Mouse (Mus musculus) thymus, postnatal 4 days (tissue): ENCODE data around the gene Clock.

Source experiments
- DNase-seq: peaks from one replicate; pipeline ENCODE4 v3.0.0; 2021

Gene Clock

DNA sequence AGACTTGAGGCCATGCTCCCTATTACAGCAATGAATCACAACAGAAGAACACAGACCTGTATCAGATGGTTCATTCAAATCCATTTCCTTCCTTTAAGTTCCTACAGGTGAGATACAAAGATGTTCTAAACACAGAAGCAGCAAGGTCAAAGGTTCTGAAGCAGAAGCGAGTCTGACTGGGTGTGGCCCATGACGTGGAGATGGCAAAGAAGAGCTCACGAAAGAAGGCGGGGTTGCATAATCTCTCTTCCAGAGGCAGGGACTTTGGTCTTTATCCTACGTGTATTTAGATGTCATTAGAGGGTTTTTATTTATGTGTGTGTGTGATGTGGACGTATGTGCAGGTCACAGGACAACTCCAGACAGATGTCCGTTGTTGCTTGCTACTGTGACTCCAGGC, 126.9 kb downstream of the Clock start:
- no peak for DNase-seq

- DNase-seq = no peak
Measured at GRCm38 (mm10) chr5:76176841-76177240, 127.8 kb downstream of the Clock start.

- no peak for DNase-seq
Measured at GRCm38 (mm10) chr5:76176411-76176810, 128.2 kb downstream of the Clock start.

DNA sequence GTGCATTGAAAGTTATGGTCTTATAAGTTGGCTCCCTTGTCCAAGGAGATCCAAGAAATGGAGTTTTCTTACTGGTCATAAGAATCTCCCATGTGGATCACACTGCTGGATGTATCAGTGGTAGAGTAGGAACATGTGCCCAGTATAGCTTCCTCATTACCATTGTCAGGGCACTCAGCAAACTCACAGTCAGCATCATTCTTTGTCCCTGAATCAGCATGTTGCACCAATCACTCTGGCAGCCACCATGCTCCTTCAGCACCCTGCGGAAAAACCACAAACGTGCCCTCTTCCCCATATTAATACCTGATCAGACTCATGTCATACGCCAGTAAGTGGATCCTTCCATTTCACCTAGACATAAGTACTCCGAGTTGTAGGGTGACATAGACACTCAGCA, 129.5 kb downstream of the Clock start:
- no peak for DNase-seq

- DNase-seq = no peak
Measured at GRCm38 (mm10) chr5:76171039-76171438, 133.6 kb downstream of the Clock start.

GRCm38 (mm10) chr5:76170522-76170921, 134.1 kb downstream of the Clock start:
- no peak for DNase-seq

DNA sequence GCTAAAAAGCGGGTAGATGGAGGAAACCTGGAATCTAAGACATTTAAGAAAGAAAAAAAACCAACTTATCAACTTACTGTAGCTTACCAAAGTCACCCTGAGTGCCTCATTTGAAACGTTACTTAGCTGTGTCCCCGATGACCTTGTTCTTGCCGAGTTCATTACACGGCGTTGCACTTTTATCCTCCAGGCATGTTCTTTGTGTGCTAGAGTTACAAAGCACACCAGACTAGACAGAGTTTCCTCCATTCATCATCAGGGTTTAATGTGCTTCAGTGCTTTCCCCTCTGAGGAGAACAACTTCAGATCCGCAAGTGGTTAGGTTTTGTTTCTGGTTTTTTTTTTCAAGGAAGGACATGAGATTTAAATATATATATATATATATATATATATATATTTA, 139.8 kb downstream of the Clock start:
- DNase-seq = no peak

DNA sequence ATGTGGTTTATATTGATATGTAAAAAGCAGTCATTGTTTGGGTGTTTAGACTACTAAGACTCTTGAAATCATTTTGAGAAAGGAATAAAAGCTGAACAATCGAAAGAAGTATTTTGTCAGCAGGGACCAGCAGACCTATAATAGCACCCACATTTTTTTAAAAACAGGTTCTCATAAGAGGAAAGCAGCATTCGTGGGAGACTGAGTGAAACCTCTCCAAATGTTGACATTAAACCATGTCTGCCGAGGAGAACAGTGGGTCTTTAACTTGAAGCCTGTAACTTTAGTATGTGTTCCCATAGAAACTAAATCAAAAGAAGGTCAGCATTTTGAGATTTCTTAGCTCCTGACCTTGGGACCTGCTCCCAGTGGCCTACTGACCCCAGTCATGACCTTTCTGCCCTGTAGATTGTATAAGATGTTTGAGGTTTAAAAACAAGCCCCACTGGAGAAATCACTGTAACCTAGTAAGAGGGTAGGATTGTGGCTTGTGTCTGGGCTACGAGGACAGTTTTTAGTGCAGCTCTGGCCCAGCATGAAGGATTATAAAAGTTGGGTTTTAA, 140.7 kb downstream of the Clock start:
- no peak for DNase-seq

DNA sequence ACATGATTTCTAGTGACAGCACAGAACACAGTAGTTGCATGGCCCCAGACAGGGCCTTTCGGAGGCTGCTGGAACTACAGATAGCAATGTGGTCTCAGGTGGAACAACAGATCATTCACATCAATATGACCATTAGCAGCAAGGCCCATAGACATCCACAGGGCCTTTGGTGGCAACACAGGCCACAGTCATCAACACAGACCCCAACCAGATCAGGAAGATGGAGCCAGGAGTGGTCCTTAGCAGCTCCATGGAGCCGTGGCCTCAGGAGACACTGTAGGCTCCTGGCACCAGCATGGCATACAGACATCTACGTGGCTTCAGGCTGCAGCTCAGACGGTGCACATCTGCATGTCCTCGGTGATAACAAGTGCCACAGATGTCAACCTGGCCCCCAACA, 141.7 kb downstream of the Clock start:
- no peak for DNase-seq

DNA sequence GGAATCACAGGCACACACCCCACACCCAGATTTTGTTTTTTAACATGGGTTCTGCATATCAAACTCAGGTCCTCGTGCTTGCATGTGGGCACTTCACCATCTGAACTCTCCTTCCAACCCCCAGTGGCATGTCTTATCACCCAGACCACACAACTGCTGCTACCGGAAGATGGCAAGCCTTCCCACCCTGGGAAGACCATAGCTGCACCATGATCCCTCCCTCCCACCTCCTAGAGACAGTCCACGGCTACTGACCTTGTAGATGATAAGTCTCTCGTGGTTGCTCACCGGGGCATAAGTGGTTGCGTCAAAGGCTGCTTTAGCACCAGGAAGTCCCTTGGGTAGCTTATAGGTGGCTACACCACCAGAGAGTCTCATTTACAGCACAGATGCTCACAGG, 143.1 kb downstream of the Clock start:
- no peak for DNase-seq

DNA sequence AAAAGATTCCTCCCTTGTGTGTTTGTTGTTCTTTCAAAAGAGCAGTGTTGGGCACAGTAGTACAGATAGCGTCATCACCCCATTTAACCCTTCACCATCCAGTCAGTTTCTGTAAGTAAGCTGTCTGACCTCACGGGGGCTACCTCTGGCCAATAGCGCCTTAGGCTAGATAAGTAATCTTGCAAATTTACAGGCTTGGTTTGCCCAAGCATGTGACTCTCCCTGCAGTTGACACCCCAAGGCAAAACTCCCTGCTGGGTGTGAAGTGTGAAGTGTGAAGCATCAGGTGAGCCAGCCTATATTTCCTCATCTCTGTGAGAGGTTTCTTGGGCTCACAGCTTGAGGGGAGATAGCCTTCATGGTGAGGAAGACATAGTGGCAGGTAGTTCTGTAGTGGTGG, 144.5 kb downstream of the Clock start:
- DNase-seq = no peak
